Mouse (Mus musculus) liver, adult 2 months (tissue): Measurements from ENCODE around the gene Xpnpep3. TPM values are rescaled to one million over a fixed set of nuclear protein-coding genes. Genes with fewer than 3 reads are reported as not detected.

Experiments used
- DNase-seq: peaks from one replicate; pipeline ENCODE4 v3.0.0-alpha.2; 2011; ENCODE audit warnings: low read depth, low spot score; ENCODE audit errors: extremely low read depth
- H3K27ac ChIP-seq: fragments of 200-500 bp; replicated peaks from 2 replicates; pipeline ENCODE4 v1.5.1; 2012; ENCODE audit warnings: low read depth, mild to moderate bottlenecking, control low read depth, inconsistent platforms, low read length; ENCODE audit not compliant: insufficient read depth
- H3K27me3 ChIP-seq: fragments of 200-500 bp; 2 replicates; pipeline ENCODE4 v1.6.1; 2012; ENCODE audit warnings: mild to moderate bottlenecking, moderate library complexity, low read length, inconsistent platforms; ENCODE audit not compliant: control insufficient read depth, insufficient read depth
- H3K36me3 ChIP-seq: fragments of 200-500 bp; 2 replicates; pipeline ENCODE4 v1.6.1; 2012; ENCODE audit warnings: low read length, inconsistent platforms; ENCODE audit not compliant: control insufficient read depth, insufficient read depth
- H3K4me1 ChIP-seq: fragments of 200-500 bp; 2 replicates; pipeline ENCODE4 v1.6.1; 2011; ENCODE audit warnings: low read length; ENCODE audit not compliant: control insufficient read depth, insufficient read depth
- H3K4me3 ChIP-seq: fragments of 200-500 bp; 2 replicates; pipeline ENCODE4 v1.5.1; 2011; ENCODE audit warnings: low read depth, mild to moderate bottlenecking, control low read depth, low read length, moderate library complexity; ENCODE audit not compliant: insufficient read depth
- H3K79me2 ChIP-seq: fragments of 200-500 bp; 2 replicates; pipeline ENCODE4 v1.6.1; 2012; ENCODE audit warnings: inconsistent platforms, mild to moderate bottlenecking, low read length, moderate library complexity; ENCODE audit not compliant: control insufficient read depth, insufficient read depth
- H3K9ac ChIP-seq: fragments of 200-500 bp; 2 replicates; pipeline ENCODE4 v1.6.1; 2012; ENCODE audit warnings: low read depth, mild to moderate bottlenecking, control low read depth, inconsistent platforms, low read length
- CTCF ChIP-seq: fragments of 200-500 bp; IDR thresholded peaks from 2 replicates; pipeline ENCODE4 v1.5.1; 2011; ENCODE audit warnings: low read depth, low read length, control low read depth
- POLR2A ChIP-seq: fragments of 200-500 bp; IDR thresholded peaks from 2 replicates; pipeline ENCODE4 v1.6.1; 2011; ENCODE audit warnings: low read length, control low read depth; ENCODE audit not compliant: insufficient read depth; ENCODE audit errors: extremely low read depth
- WGBS: fragments of 180-500 bp; shearing (Covaris S2); methylation state at CpG from one replicate; pipeline ENCODE4 v1.1.7; 2018; 5-methylcytosine and 5-hydroxymethylcytosine counted together
- polyA plus RNA-seq: library from polyadenylated mRNA; depleted of rRNA; stranded (reverse); fragments of >200 nt; gene quantifications from 2 replicates; pipeline ENCODE4 v1.2.3, GENCODE M21; 2012
- total RNA-seq: library from RNA; depleted of rRNA; stranded (reverse); fragments of >200 nt; gene quantifications from 2 replicates; pipeline ENCODE4 v1.2.3, GENCODE M21; 2014

Xpnpep3 gene
- total and polyA plus RNA-seq, 2 experiments, result 6.8 to 8.1 TPM

GRCm38 (mm10) chr15:81427947-81428346 is 28.0 kb downstream of the Xpnpep3 start:
- Histone ChIP-seq H3K9ac (no peak overlapping the region), H3K36me3 (peaks cover 35% of the 10 kb centered on the region), H3K4me1 (peaks cover 4% of the 10 kb centered on the region; the same call in 1 of the 2 replicates)

GRCm38 (mm10) chr15:81431195-81431594 is 31.3 kb downstream of the Xpnpep3 start:
- Histone ChIP-seq H3K4me3 (no peak overlapping the region), H3K36me3 (peaks cover 44% of the 10 kb centered on the region), H3K27ac (no peak overlapping the region), H3K9ac (no peak overlapping the region), H3K79me2 (peaks cover 4% of the 10 kb centered on the region; the same call in 1 of the 2 replicates), H3K27me3 (no peaks in the 10 kb centered on the region), H3K4me1 (peaks cover 2% of the 10 kb centered on the region; the same call in 1 of the 2 replicates)
- no peak for TF ChIP-seq CTCF
- TF ChIP-seq POLR2A, result no peak
- no peak for DNase-seq
- WGBS, result 72% methylated on average over 1 of the region's 1 CpGs

More at GRCm38 (mm10) chr15:81427947-81428346, 28.0 kb downstream of the Xpnpep3 start:
- TF ChIP-seq CTCF (no peak), POLR2A (no peak)
- no peak overlapping the region for H3K27ac ChIP-seq
- DNase-seq, result no peak
- peaks cover 7% of the 10 kb centered on the region; the same call in 1 of the 2 replicates for H3K79me2 ChIP-seq
- WGBS, result 65% methylated on average over 2 of the region's 2 CpGs
- no peaks in the 10 kb centered on the region for H3K27me3 ChIP-seq
- no peak overlapping the region for H3K4me3 ChIP-seq

GRCm38 (mm10) chr15:81438345-81438744 is 38.4 kb downstream of the Xpnpep3 start:
- WGBS, result 92% methylated on average over 1 of the region's 1 CpGs
- Histone ChIP-seq H3K4me1 (no peaks in the 10 kb centered on the region), H3K36me3 (peaks cover 34% of the 10 kb centered on the region), H3K27me3 (no peaks in the 10 kb centered on the region), H3K79me2 (no peaks in the 10 kb centered on the region; the same call in 1 of the 2 replicates), H3K4me3 (no peak overlapping the region), H3K27ac (no peak overlapping the region), H3K9ac (no peak overlapping the region)
- TF ChIP-seq POLR2A, result no peak
- TF ChIP-seq CTCF, result no peak
- DNase-seq, result no peak

GRCm38 (mm10) chr15:81439236-81439635 is 39.3 kb downstream of the Xpnpep3 start:
- Histone ChIP-seq H3K79me2 (no peaks in the 10 kb centered on the region; the same call in 1 of the 2 replicates), H3K27ac (no peak overlapping the region), H3K9ac (no peak overlapping the region), H3K36me3 (peaks cover 38% of the 10 kb centered on the region), H3K27me3 (no peaks in the 10 kb centered on the region), H3K4me3 (no peak overlapping the region), H3K4me1 (no peaks in the 10 kb centered on the region)
- TF ChIP-seq CTCF, result no peak
- no peak for TF ChIP-seq POLR2A
- no peak for DNase-seq

GRCm38 (mm10) chr15:81448463-81448862 is 48.5 kb downstream of the Xpnpep3 start:
- Histone ChIP-seq H3K4me3 (no peak overlapping the region), H3K79me2 (no peaks in the 10 kb centered on the region), H3K27me3 (no peaks in the 10 kb centered on the region), H3K4me1 (no peaks in the 10 kb centered on the region), H3K9ac (no peak overlapping the region), H3K36me3 (peaks cover 44% of the 10 kb centered on the region), H3K27ac (no peak overlapping the region)
- 62% methylated on average over 3 of the region's 3 CpGs for WGBS
- TF ChIP-seq CTCF, result peak; percentile 45
- TF ChIP-seq POLR2A, result no peak
- DNase-seq, result peak; percentile 52

- no peak for TF ChIP-seq CTCF
- no peak for TF ChIP-seq POLR2A
- no peaks in the 10 kb centered on the region for H3K4me1 ChIP-seq
- no peak overlapping the region for H3K4me3 ChIP-seq
- WGBS, result 90% methylated on average over 7 of the region's 7 CpGs
- H3K27ac ChIP-seq, result no peak overlapping the region
- H3K27me3 ChIP-seq, result no peaks in the 10 kb centered on the region
- no peak overlapping the region for H3K9ac ChIP-seq
- no peak for DNase-seq
- H3K79me2 ChIP-seq, result no peaks in the 10 kb centered on the region
- peaks cover 7% of the 10 kb centered on the region for H3K36me3 ChIP-seq
These were observed 61.6 kb downstream of the Xpnpep3 start for GRCm38 (mm10) chr15:81461523-81461922.
